Mouse (Mus musculus): ENCODE data around the gene P4hb. TPM values are rescaled to one million over a fixed set of nuclear protein-coding genes. Genes with fewer than 3 reads are reported as not detected.

P4hb gene
- polyA plus RNA-seq, 1 experiment, result 105 TPM

GRCm38 (mm10) chr11:120530085-120530964 lies 42.7 kb downstream of the P4hb start, which contains the start of gene Gcgr:
TSS of gene Gcgr (plus strand) at chr11:120530699.
- Histone ChIP-seq H3K27me3 (ENCODE audit: control insufficient read depth, insufficient read depth, low read length) (peaks cover 4% of the 10 kb centered on the region; the same call in 1 of the 2 replicates), H3K4me3 (replicated peaks; ENCODE audit: insufficient read depth, low read depth, low read length) (no peak within 1 kb of the TSS), H3K27ac (ENCODE audit: insufficient read depth, low read length) (no peak within 1 kb of the TSS), H3K4me1 (ENCODE audit: control insufficient read depth, insufficient read depth, low read length) (peaks cover 6% of the 10 kb centered on the region)
- 12% methylated on average over 59 of the region's 62 CpGs for WGBS
- no peak for DNase-seq
- TF ChIP-seq POLR2A (IDR thresholded peaks at IDR 0.05; ENCODE audit: borderline replicate concordance, insufficient read depth, low read length), result no peak
- no peak for TF ChIP-seq CTCF (IDR thresholded peaks at IDR 0.05; ENCODE audit: borderline replicate concordance, insufficient read depth, low read depth, low read length)

DNA sequence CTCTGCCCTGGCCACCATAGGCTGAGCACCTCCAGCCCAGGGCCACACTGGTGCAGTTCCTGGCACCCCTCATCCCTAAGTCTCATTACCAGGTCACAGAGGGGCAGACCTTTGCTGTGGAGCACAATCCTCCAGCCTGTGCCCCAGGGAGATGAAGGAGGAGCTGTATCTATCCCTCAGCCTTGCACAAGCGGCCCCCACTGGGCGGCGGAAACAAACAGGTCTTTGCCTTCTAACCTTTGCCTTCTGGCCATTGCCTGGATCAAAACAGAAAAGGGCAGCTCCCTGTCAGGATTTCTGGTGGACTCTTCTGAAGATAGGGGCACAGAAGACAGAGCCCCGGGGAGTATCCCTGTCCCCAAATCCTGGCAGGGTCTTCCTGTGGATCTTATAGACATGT lies 44.1 kb downstream of the P4hb start:
- Histone ChIP-seq H3K27me3 (ENCODE audit: control insufficient read depth, insufficient read depth, low read length) (peaks cover 4% of the 10 kb centered on the region; the same call in 1 of the 2 replicates), H3K4me3 (replicated peaks; ENCODE audit: insufficient read depth, low read depth, low read length) (no peak overlapping the region), H3K4me1 (ENCODE audit: control insufficient read depth, insufficient read depth, low read length) (peaks cover 6% of the 10 kb centered on the region), H3K27ac (ENCODE audit: insufficient read depth, low read length) (no peak overlapping the region)
- TF ChIP-seq CTCF (IDR thresholded peaks at IDR 0.05; ENCODE audit: borderline replicate concordance, insufficient read depth, low read depth, low read length), result no peak
- DNase-seq, result no peak
- WGBS, result 69% methylated on average over 4 of the region's 4 CpGs

DNA sequence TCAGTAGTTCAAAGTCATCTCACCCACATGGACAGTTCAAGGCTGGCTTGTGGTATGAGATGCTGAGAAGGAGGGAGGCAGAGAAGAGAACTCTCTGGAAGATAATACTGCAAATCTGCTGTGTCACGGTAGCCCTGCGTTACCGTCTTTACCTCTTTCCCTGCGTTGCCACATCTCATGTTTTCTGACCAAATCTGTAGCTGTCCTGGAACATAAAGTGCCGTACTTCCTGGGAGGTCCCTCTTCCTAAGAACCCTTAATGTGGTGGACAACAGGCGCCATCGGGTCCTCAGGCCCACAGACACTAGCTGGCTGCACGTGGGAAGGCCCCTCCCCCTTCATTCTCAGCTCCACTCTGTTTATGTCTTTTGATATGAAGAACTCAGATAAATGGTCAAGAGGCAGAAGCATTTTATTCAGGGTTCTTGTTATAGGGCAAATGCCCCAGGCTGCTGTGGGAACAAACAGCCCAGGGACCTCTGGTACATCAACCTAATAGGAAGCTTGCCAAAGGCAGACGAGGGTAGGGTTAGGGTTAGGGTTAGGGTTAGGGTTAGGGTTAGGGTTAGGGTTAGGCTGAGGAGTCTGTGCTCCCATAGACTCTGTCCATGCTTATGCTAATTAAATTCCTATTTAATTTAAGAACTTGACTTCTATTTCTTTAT lies 45.2 kb downstream of the P4hb start:
- Histone ChIP-seq H3K27me3 (ENCODE audit: control insufficient read depth, insufficient read depth, low read length) (peaks cover 4% of the 10 kb centered on the region; the same call in 1 of the 2 replicates), H3K4me3 (replicated peaks; ENCODE audit: insufficient read depth, low read depth, low read length) (no peak overlapping the region), H3K27ac (ENCODE audit: insufficient read depth, low read length) (no peak overlapping the region), H3K4me1 (ENCODE audit: control insufficient read depth, insufficient read depth, low read length) (peaks cover 6% of the 10 kb centered on the region)
- TF ChIP-seq POLR2A (IDR thresholded peaks at IDR 0.05; ENCODE audit: borderline replicate concordance, insufficient read depth, low read length) (no peak), CTCF (IDR thresholded peaks at IDR 0.05; ENCODE audit: borderline replicate concordance, insufficient read depth, low read depth, low read length) (no peak)
- WGBS, result 87% methylated on average over 9 of the region's 9 CpGs
- DNase-seq, result no peak

GRCm38 (mm10) chr11:120525959-120526358 lies 47.1 kb downstream of the P4hb start:
- TF ChIP-seq POLR2A (IDR thresholded peaks at IDR 0.05; ENCODE audit: borderline replicate concordance, insufficient read depth, low read length) (no peak), CTCF (IDR thresholded peaks at IDR 0.05; ENCODE audit: borderline replicate concordance, insufficient read depth, low read depth, low read length) (no peak)
- peaks cover 16% of the 10 kb centered on the region for H3K4me1 ChIP-seq (ENCODE audit: control insufficient read depth, insufficient read depth, low read length)
- no peak for DNase-seq
- H3K27me3 ChIP-seq (ENCODE audit: control insufficient read depth, insufficient read depth, low read length), result peaks cover 4% of the 10 kb centered on the region; the same call in 1 of the 2 replicates
- no peak overlapping the region for H3K27ac ChIP-seq (ENCODE audit: insufficient read depth, low read length)
- H3K4me3 ChIP-seq (replicated peaks; ENCODE audit: insufficient read depth, low read depth, low read length), result no peak overlapping the region
- 88% methylated on average over 2 of the region's 2 CpGs for WGBS

DNA sequence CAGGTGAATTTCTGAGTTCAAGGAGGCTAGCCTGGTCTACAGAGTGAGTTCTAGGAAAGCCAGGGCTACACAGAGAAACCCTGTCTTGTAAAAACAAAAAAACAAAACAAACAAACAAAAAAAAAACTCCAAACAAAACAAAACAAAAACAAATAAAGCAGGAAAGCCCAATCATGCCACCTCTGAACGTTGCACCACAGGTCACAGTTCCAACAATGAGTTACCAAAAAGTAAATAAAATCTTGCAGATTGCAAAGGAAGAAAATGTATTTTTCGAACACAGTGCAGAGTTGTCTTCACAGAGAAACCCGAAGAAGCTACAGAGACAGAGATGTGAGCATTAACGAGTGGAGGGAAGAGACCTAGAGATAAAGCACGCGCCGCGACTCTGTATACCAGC lies 50.5 kb downstream of the P4hb start:
- no peaks in the 10 kb centered on the region for H3K27me3 ChIP-seq (ENCODE audit: control insufficient read depth, insufficient read depth, low read length)
- H3K27ac ChIP-seq (ENCODE audit: insufficient read depth, low read length), result no peak overlapping the region
- 95% methylated on average over 8 of the region's 8 CpGs for WGBS
- DNase-seq, result no peak
- H3K4me1 ChIP-seq (ENCODE audit: control insufficient read depth, insufficient read depth, low read length), result peaks cover 21% of the 10 kb centered on the region
- no peak for TF ChIP-seq CTCF (IDR thresholded peaks at IDR 0.05; ENCODE audit: borderline replicate concordance, insufficient read depth, low read depth, low read length)
- TF ChIP-seq POLR2A (IDR thresholded peaks at IDR 0.05; ENCODE audit: borderline replicate concordance, insufficient read depth, low read length), result no peak
- H3K4me3 ChIP-seq (replicated peaks; ENCODE audit: insufficient read depth, low read depth, low read length), result no peak overlapping the region

- DNase-seq, result peak; percentile 88 to 93
- Histone ChIP-seq H3K27ac (ENCODE audit: insufficient read depth, low read length) (peak overlapping the region; percentile 95), H3K27me3 (ENCODE audit: control insufficient read depth, insufficient read depth, low read length) (no peaks in the 10 kb centered on the region), H3K4me1 (ENCODE audit: control insufficient read depth, insufficient read depth, low read length) (peaks cover 21% of the 10 kb centered on the region), H3K4me3 (replicated peaks; ENCODE audit: insufficient read depth, low read depth, low read length) (no peak overlapping the region)
- 8% methylated on average over 5 of the region's 5 CpGs for WGBS
- TF ChIP-seq CTCF (IDR thresholded peaks at IDR 0.05; ENCODE audit: borderline replicate concordance, insufficient read depth, low read depth, low read length), result no peak
- no peak for TF ChIP-seq POLR2A (IDR thresholded peaks at IDR 0.05; ENCODE audit: borderline replicate concordance, insufficient read depth, low read length)
These were observed 52.0 kb downstream of the P4hb start for GRCm38 (mm10) chr11:120520967-120521540.

DNA sequence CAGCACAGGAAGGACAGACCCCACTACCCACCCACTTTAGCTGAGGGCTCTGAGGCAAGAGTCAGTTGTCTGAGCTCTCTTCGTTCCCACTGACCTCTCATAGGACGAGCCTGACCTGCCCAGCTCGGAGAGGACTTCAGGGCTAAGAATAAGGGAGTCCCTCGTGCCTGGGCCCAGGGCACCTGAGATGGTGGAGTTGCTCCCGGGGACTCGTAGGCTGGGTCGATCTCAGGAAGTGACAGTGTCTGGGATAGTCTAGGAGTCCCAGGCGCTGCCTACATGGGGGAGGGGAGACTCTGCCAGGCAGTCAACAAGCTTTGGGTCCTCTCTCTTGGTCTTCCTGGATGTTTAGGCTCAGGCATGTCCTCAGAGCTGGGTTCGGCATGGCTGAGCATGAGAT lies 52.6 kb downstream of the P4hb start:
- no peak for DNase-seq
- 0 out of 2 replicates have a peak overlapping the region, but pooled peaks have one; percentile 2 for H3K27ac ChIP-seq (ENCODE audit: insufficient read depth, low read length)
- peaks cover 21% of the 10 kb centered on the region for H3K4me1 ChIP-seq (ENCODE audit: control insufficient read depth, insufficient read depth, low read length)
- no peaks in the 10 kb centered on the region for H3K27me3 ChIP-seq (ENCODE audit: control insufficient read depth, insufficient read depth, low read length)
- WGBS, result 85% methylated on average over 9 of the region's 9 CpGs
- TF ChIP-seq POLR2A (IDR thresholded peaks at IDR 0.05; ENCODE audit: borderline replicate concordance, insufficient read depth, low read length), result no peak
- TF ChIP-seq CTCF (IDR thresholded peaks at IDR 0.05; ENCODE audit: borderline replicate concordance, insufficient read depth, low read depth, low read length), result no peak
- no peak overlapping the region for H3K4me3 ChIP-seq (replicated peaks; ENCODE audit: insufficient read depth, low read depth, low read length)

Data from cerebellum, adult 2 months (tissue).